Mouse (Mus musculus): Measurements from ENCODE around the gene Lig1. TPM values are rescaled to one million over a fixed set of nuclear protein-coding genes. Genes with fewer than 3 reads are reported as not detected.

Lig1 gene
- 121 and 126 TPM in 2 replicates for polyA plus RNA-seq (2014; fragmentation: Nextera tagmentation; extraction: Ambion mirVana)

DNA sequence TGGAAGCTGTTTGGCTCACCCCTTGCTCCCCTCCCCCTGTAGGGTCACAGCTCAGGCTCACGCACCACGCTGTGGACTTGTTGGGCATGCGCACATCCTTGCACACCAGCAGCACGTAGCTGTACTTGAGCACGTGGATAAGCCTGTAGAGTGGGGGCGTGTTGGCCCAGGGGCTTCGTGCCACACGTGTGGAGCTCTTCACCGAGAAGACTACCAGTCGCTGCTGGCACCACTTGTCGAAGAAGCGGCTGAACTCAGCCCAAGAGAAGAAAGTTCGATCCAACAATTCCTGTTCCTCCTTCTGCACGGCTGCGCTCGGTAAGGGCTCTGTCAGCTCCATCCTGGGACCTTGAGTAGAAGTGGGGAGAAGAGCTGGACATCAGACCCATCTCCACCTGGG is at the start of gene Lig1:
Gene Lig1 (plus strand): TSS at position 203 of the 400 bp plus-strand sequence.
- peak within 1 kb of the TSS; percentile 51 for H3K4me2 ChIP-seq (ENCODE audit: low read depth)
- H3K36me3 ChIP-seq (ENCODE audit: control insufficient read depth, insufficient read depth, low read length), result peaks cover 4% of the 10 kb centered on the region; the same call in 1 of the 2 replicates
- H3K9me3 ChIP-seq (ENCODE audit: control insufficient read depth, low read length), result 0 out of 2 replicates have a peak, but pooled peaks cover 2% of the 10 kb centered on the region
- ATAC-seq (ENCODE audit: insufficient read depth, low FRiP score, low TSS enrichment) (no peak), DNase-seq (ENCODE audit: low spot score) (no peak)
- H3K9ac ChIP-seq (ENCODE audit: low read length), result peak within 1 kb of the TSS; percentile 71
- H3K4me3 ChIP-seq (ENCODE audit: low read depth, low read length), result peak within 1 kb of the TSS; percentile 55
- H3K27ac ChIP-seq (ENCODE audit: low read depth, low read length), result no peak within 1 kb of the TSS; the same call in 1 of the 2 replicates
- H3K27me3 ChIP-seq (ENCODE audit: control insufficient read depth, insufficient read depth, low read length), result no peaks in the 10 kb centered on the region
- no peaks in the 10 kb centered on the region for H3K4me1 ChIP-seq (ENCODE audit: control insufficient read depth, insufficient read depth, low read length)
- WGBS, result 95% methylated on average over 16 of the region's 16 CpGs

GRCm38 (mm10) chr7:13260746-13261700 is 16.1 kb upstream of the Lig1 start:
- H3K4me1 ChIP-seq (ENCODE audit: control insufficient read depth, insufficient read depth, low read length), result no peaks in the 10 kb centered on the region
- DNase-seq (ENCODE audit: low spot score) (no peak), ATAC-seq (ENCODE audit: insufficient read depth, low FRiP score, low TSS enrichment) (no peak)
- H3K9me3 ChIP-seq (ENCODE audit: control insufficient read depth, low read length), result no peaks in the 10 kb centered on the region
- H3K36me3 ChIP-seq (ENCODE audit: control insufficient read depth, insufficient read depth, low read length), result no peaks in the 10 kb centered on the region
- WGBS, result 41% methylated on average over 50 of the region's 50 CpGs
- H3K27me3 ChIP-seq (ENCODE audit: control insufficient read depth, insufficient read depth, low read length), result no peaks in the 10 kb centered on the region
- H3K4me3 ChIP-seq (ENCODE audit: low read depth, low read length), result no peak overlapping the region
- H3K4me2 ChIP-seq (ENCODE audit: low read depth), result no peak overlapping the region
- H3K9ac ChIP-seq (ENCODE audit: low read length), result no peak overlapping the region
- H3K27ac ChIP-seq (ENCODE audit: low read depth, low read length), result no peak overlapping the region

GRCm38 (mm10) chr7:13263851-13264250 is 13.2 kb upstream of the Lig1 start:
- WGBS, result 80% methylated on average over 5 of the region's 5 CpGs
- H3K4me2 ChIP-seq (ENCODE audit: low read depth), result no peak overlapping the region
- DNase-seq (ENCODE audit: low spot score) (no peak), ATAC-seq (ENCODE audit: insufficient read depth, low FRiP score, low TSS enrichment) (no peak)
- no peaks in the 10 kb centered on the region for H3K36me3 ChIP-seq (ENCODE audit: control insufficient read depth, insufficient read depth, low read length)
- no peak overlapping the region for H3K27ac ChIP-seq (ENCODE audit: low read depth, low read length)
- no peaks in the 10 kb centered on the region for H3K27me3 ChIP-seq (ENCODE audit: control insufficient read depth, insufficient read depth, low read length)
- H3K4me1 ChIP-seq (ENCODE audit: control insufficient read depth, insufficient read depth, low read length), result no peaks in the 10 kb centered on the region
- no peak overlapping the region for H3K4me3 ChIP-seq (ENCODE audit: low read depth, low read length)
- H3K9ac ChIP-seq (ENCODE audit: low read length), result no peak overlapping the region
- H3K9me3 ChIP-seq (ENCODE audit: control insufficient read depth, low read length), result no peaks in the 10 kb centered on the region

DNA sequence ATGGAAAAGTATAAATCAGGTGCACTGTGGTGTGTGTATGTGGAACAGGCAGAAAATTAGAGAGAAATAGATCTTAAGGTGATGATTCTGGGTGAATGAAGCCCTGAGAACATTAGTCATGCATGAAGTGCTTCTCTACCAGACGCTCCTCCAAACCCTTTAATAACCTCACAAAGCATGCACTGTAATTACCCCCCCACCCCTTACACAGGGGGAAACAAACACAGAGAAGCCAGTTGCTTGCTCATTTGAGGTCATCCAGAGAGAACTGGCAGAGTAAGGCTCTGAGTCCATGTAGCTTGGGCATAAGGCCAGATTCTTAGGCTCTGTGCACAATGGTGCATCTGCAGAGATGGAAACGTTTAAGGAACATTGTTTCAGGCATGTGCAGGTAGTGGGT is 12.7 kb upstream of the Lig1 start:
- H3K4me3 ChIP-seq (ENCODE audit: low read depth, low read length), result no peak overlapping the region
- H3K27ac ChIP-seq (ENCODE audit: low read depth, low read length), result no peak overlapping the region
- no peaks in the 10 kb centered on the region for H3K9me3 ChIP-seq (ENCODE audit: control insufficient read depth, low read length)
- no peak for ATAC-seq (ENCODE audit: insufficient read depth, low FRiP score, low TSS enrichment)
- no peaks in the 10 kb centered on the region for H3K27me3 ChIP-seq (ENCODE audit: control insufficient read depth, insufficient read depth, low read length)
- H3K4me2 ChIP-seq (ENCODE audit: low read depth), result no peak overlapping the region
- H3K9ac ChIP-seq (ENCODE audit: low read length), result no peak overlapping the region
- 69% methylated on average over 2 of the region's 2 CpGs for WGBS
- DNase-seq (ENCODE audit: low spot score), result no peak
- no peaks in the 10 kb centered on the region for H3K4me1 ChIP-seq (ENCODE audit: control insufficient read depth, insufficient read depth, low read length)
- no peaks in the 10 kb centered on the region for H3K36me3 ChIP-seq (ENCODE audit: control insufficient read depth, insufficient read depth, low read length)

- H3K27ac ChIP-seq (ENCODE audit: low read depth, low read length), result no peak overlapping the region
- ATAC-seq (ENCODE audit: insufficient read depth, low FRiP score, low TSS enrichment), result no peak
Observed at GRCm38 (mm10) chr7:13268749-13269260, 8.3 kb upstream of the Lig1 start.

DNA sequence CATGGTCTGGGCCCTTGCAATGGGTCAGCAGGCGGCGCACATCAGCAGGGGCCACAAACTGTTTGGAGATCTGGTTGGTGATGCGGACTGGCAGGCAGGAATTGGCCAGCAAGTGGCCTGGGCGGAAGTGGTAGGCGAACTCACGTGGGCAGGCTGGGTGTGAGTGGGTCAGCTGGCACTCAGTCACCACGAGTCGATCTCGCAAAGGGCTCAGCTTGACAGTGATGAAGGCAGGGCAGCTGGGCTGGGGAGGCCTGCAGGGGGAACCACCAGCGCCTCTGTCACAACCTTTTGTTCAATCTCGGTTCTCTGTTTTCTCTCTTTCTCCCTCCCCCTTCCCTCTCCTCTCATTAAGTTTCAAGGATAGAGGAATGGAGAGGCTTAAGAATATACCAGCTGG is 7.7 kb upstream of the Lig1 start:
- no peak for DNase-seq (ENCODE audit: low spot score)
- no peaks in the 10 kb centered on the region for H3K4me1 ChIP-seq (ENCODE audit: control insufficient read depth, insufficient read depth, low read length)
- ATAC-seq (ENCODE audit: insufficient read depth, low FRiP score, low TSS enrichment), result no peak
- no peaks in the 10 kb centered on the region for H3K9me3 ChIP-seq (ENCODE audit: control insufficient read depth, low read length)
- no peak overlapping the region for H3K27ac ChIP-seq (ENCODE audit: low read depth, low read length)
- H3K4me2 ChIP-seq (ENCODE audit: low read depth), result no peak overlapping the region
- H3K4me3 ChIP-seq (ENCODE audit: low read depth, low read length), result no peak overlapping the region
- no peaks in the 10 kb centered on the region for H3K27me3 ChIP-seq (ENCODE audit: control insufficient read depth, insufficient read depth, low read length)
- H3K36me3 ChIP-seq (ENCODE audit: control insufficient read depth, insufficient read depth, low read length), result no peaks in the 10 kb centered on the region
- WGBS, result 81% methylated on average over 11 of the region's 11 CpGs
- no peak overlapping the region for H3K9ac ChIP-seq (ENCODE audit: low read length)

More at GRCm38 (mm10) chr7:13268749-13269260, 8.3 kb upstream of the Lig1 start:
- Histone ChIP-seq H3K9ac (ENCODE audit: low read length) (no peak overlapping the region), H3K36me3 (ENCODE audit: control insufficient read depth, insufficient read depth, low read length) (no peaks in the 10 kb centered on the region), H3K4me3 (ENCODE audit: low read depth, low read length) (no peak overlapping the region), H3K4me1 (ENCODE audit: control insufficient read depth, insufficient read depth, low read length) (no peaks in the 10 kb centered on the region), H3K9me3 (ENCODE audit: control insufficient read depth, low read length) (no peaks in the 10 kb centered on the region), H3K4me2 (ENCODE audit: low read depth) (no peak overlapping the region), H3K27me3 (ENCODE audit: control insufficient read depth, insufficient read depth, low read length) (no peaks in the 10 kb centered on the region)
- DNase-seq (ENCODE audit: low spot score), result no peak
- 91% methylated on average over 4 of the region's 4 CpGs for WGBS

- Histone ChIP-seq H3K4me1 (ENCODE audit: control insufficient read depth, insufficient read depth, low read length) (no peaks in the 10 kb centered on the region), H3K9me3 (ENCODE audit: control insufficient read depth, low read length) (no peaks in the 10 kb centered on the region), H3K9ac (ENCODE audit: low read length) (no peak overlapping the region), H3K4me2 (ENCODE audit: low read depth) (no peak overlapping the region), H3K27me3 (ENCODE audit: control insufficient read depth, insufficient read depth, low read length) (no peaks in the 10 kb centered on the region), H3K36me3 (ENCODE audit: control insufficient read depth, insufficient read depth, low read length) (0 out of 2 replicates have a peak, but pooled peaks cover 2% of the 10 kb centered on the region), H3K27ac (ENCODE audit: low read depth, low read length) (no peak overlapping the region), H3K4me3 (ENCODE audit: low read depth, low read length) (no peak overlapping the region)
- DNase-seq (ENCODE audit: low spot score), result no peak
- no peak for ATAC-seq (ENCODE audit: insufficient read depth, low FRiP score, low TSS enrichment)
- WGBS, result 79% methylated on average over 1 of the region's 1 CpGs
Observed at GRCm38 (mm10) chr7:13271704-13272103, 5.4 kb upstream of the Lig1 start.

- ATAC-seq (ENCODE audit: insufficient read depth, low FRiP score, low TSS enrichment) (peak; percentile 1; the same call in 1 of the 2 replicates), DNase-seq (ENCODE audit: low spot score) (no peak)
- Histone ChIP-seq H3K4me2 (ENCODE audit: low read depth) (peak overlapping the region; percentile 51), H3K9me3 (ENCODE audit: control insufficient read depth, low read length) (0 out of 2 replicates have a peak, but pooled peaks cover 2% of the 10 kb centered on the region), H3K9ac (ENCODE audit: low read length) (peak overlapping the region; percentile 71), H3K36me3 (ENCODE audit: control insufficient read depth, insufficient read depth, low read length) (peaks cover 4% of the 10 kb centered on the region; the same call in 1 of the 2 replicates), H3K4me1 (ENCODE audit: control insufficient read depth, insufficient read depth, low read length) (no peaks in the 10 kb centered on the region), H3K27ac (ENCODE audit: low read depth, low read length) (no peak overlapping the region; the same call in 1 of the 2 replicates), H3K4me3 (ENCODE audit: low read depth, low read length) (peak overlapping the region; percentile 55), H3K27me3 (ENCODE audit: control insufficient read depth, insufficient read depth, low read length) (no peaks in the 10 kb centered on the region)
- WGBS, result 32% methylated on average over 2 of the region's 2 CpGs
Observed at GRCm38 (mm10) chr7:13277833-13278232, 750 bp downstream of the Lig1 start.
